Mouse (Mus musculus) liver, postnatal 0 days (tissue): ENCODE results near the gene Fbxo10. TPM values are rescaled to one million over a fixed set of nuclear protein-coding genes. Genes with fewer than 3 reads are reported as not detected.
A peak's percentile ranks its signal among the peaks of the same experiment; 100 is the strongest.

Experiments used
- ATAC-seq: fragments of 200-750 bp; cut with Nextera tagmentation; 2 replicates; pipeline ENCODE4 v1.8.0; 2017; ENCODE audit warnings: mild to moderate bottlenecking, moderate library complexity
- DNase-seq: peaks from one replicate; pipeline ENCODE4 v3.0.0-alpha.2; 2016
- H3K27ac ChIP-seq: fragments of 300-500 bp; sonication (generic); 2 replicates; pipeline ENCODE4 v1.5.1; 2014; ENCODE audit warnings: antibody characterized with exemption, moderate library complexity, mild to moderate bottlenecking, low read depth
- H3K27me3 ChIP-seq: fragments of 300-500 bp; sonication (generic); 2 replicates; pipeline ENCODE4 v1.6.1; 2014; ENCODE audit warnings: low read length, control low read depth, mixed read lengths; ENCODE audit not compliant: insufficient read depth
- H3K36me3 ChIP-seq: fragments of 300-500 bp; sonication (generic); replicated peaks from 2 replicates; pipeline ENCODE4 v1.6.1; 2014; ENCODE audit warnings: mild to moderate bottlenecking, control low read depth, low read length, moderate library complexity, mixed read lengths; ENCODE audit not compliant: insufficient read depth
- H3K4me1 ChIP-seq: fragments of 300-500 bp; sonication (generic); 2 replicates; pipeline ENCODE4 v1.6.1; 2014; ENCODE audit warnings: antibody characterized with exemption, mild to moderate bottlenecking, control low read depth; ENCODE audit not compliant: insufficient read depth
- H3K4me2 ChIP-seq: fragments of 300-500 bp; sonication (generic); 2 replicates; pipeline ENCODE4 v1.6.1; 2014; ENCODE audit warnings: low read depth, mild to moderate bottlenecking, low read length, moderate library complexity, mixed read lengths
- H3K4me3 ChIP-seq: fragments of 300-500 bp; sonication (generic); 2 replicates; pipeline ENCODE4 v1.5.1; 2014; ENCODE audit warnings: low read depth, low read length
- H3K9ac ChIP-seq: fragments of 300-500 bp; sonication (generic); replicated peaks from 2 replicates; pipeline ENCODE4 v1.6.1; 2014; ENCODE audit warnings: mild to moderate bottlenecking, moderate library complexity
- H3K9me3 ChIP-seq: fragments of 300-500 bp; sonication (generic); 2 replicates; pipeline ENCODE4 v1.6.1; 2016; ENCODE audit warnings: mild to moderate bottlenecking, control low read depth, low read length, mixed read lengths
- CTCF ChIP-seq: sonication (generic); IDR thresholded peaks from 2 replicates; pipeline ENCODE4 v1.5.1; 2016; ENCODE audit warnings: antibody characterized with exemption, low read depth
- EP300 ChIP-seq: IDR thresholded peaks from 2 replicates; pipeline ENCODE4 v1.6.1; 2016; ENCODE audit warnings: antibody characterized with exemption, low read depth, mild to moderate bottlenecking
- WGBS: fragments of 180-500 bp; shearing (Covaris S2); extraction: QIAGEN DNeasy Blood & Tissue Kit; methylation state at CpG from one replicate; pipeline ENCODE4 v1.1.7; 2014; ENCODE audit not compliant: insufficient replicate concordance; 5-methylcytosine and 5-hydroxymethylcytosine counted together
- polyA plus RNA-seq: library from polyadenylated mRNA; unstranded; fragments of >200 nt; fragmentation: Nextera tagmentation; extraction: Ambion mirVana; gene quantifications from 2 replicates; pipeline ENCODE4 v1.2.1, GENCODE M21; 2015

Gene Fbxo10
- polyA plus RNA-seq, 1 experiment from 2014 or later: 2.0 TPM

GRCm38 (mm10) chr4:45012105-45012975, 72.1 kb downstream of the Fbxo10 start, which contains the start of gene Zbtb5:
Gene Zbtb5, minus strand, starts transcription at chr4:45012412.
- peak within 1 kb of the TSS; percentile 95 for H3K4me2 ChIP-seq
- WGBS: 2% methylated on average over 51 of the region's 63 CpGs
- H3K27me3 ChIP-seq: no peaks in the 10 kb centered on the region
- H3K9me3 ChIP-seq: no peaks in the 10 kb centered on the region
- H3K4me1 ChIP-seq: peaks cover 22% of the 10 kb centered on the region
- no peaks in the 10 kb centered on the region for H3K36me3 ChIP-seq
- ATAC-seq (peak; percentile 95), DNase-seq (peak; percentile 99)
- peak within 1 kb of the TSS; percentile 84 for H3K4me3 ChIP-seq
- TF ChIP-seq CTCF: no peak
- TF ChIP-seq EP300: no peak; the same call in 1 of the 2 replicates
- peak within 1 kb of the TSS; percentile 100 for H3K27ac ChIP-seq
- H3K9ac ChIP-seq: peak within 1 kb of the TSS; percentile 87

GRCm38 (mm10) chr4:45011581-45012104, 72.8 kb downstream of the Fbxo10 start:
- Histone ChIP-seq H3K9ac (peak overlapping the region; percentile 87), H3K27me3 (no peaks in the 10 kb centered on the region), H3K36me3 (no peaks in the 10 kb centered on the region), H3K4me1 (peaks cover 22% of the 10 kb centered on the region), H3K4me2 (peak overlapping the region; percentile 95), H3K27ac (peak overlapping the region; percentile 96), H3K9me3 (no peaks in the 10 kb centered on the region), H3K4me3 (peak overlapping the region; percentile 72)
- DNase-seq (peak; percentile 80), ATAC-seq (peak; percentile 1)
- no peak for TF ChIP-seq CTCF
- 1% methylated on average over 31 of the region's 31 CpGs for WGBS

GRCm38 (mm10) chr4:45010806-45011415, 73.5 kb downstream of the Fbxo10 start:
- Histone ChIP-seq H3K4me1 (peaks cover 22% of the 10 kb centered on the region), H3K27ac (peak overlapping the region; percentile 96), H3K36me3 (no peaks in the 10 kb centered on the region), H3K4me3 (peak overlapping the region; percentile 72), H3K27me3 (no peaks in the 10 kb centered on the region), H3K4me2 (peak overlapping the region; percentile 95), H3K9ac (peak overlapping the region; percentile 87), H3K9me3 (no peaks in the 10 kb centered on the region)
- no peak for TF ChIP-seq EP300
- no peak for TF ChIP-seq CTCF
- ATAC-seq (no peak), DNase-seq (peak; percentile 59)
- 10% methylated on average over 11 of the region's 11 CpGs for WGBS

GRCm38 (mm10) chr4:45005452-45005851, 79.0 kb downstream of the Fbxo10 start:
- ATAC-seq: peak; percentile 72; the same call in 1 of the 2 replicates
- no peak for TF ChIP-seq EP300
- Histone ChIP-seq H3K9ac (no peak overlapping the region), H3K4me1 (peaks cover 9% of the 10 kb centered on the region), H3K27ac (0 out of 2 replicates have a peak overlapping the region, but pooled peaks have one; percentile 26), H3K36me3 (no peaks in the 10 kb centered on the region), H3K4me3 (no peak overlapping the region), H3K9me3 (no peaks in the 10 kb centered on the region), H3K27me3 (no peaks in the 10 kb centered on the region), H3K4me2 (no peak overlapping the region)
- no peak for DNase-seq
- 52% methylated on average over 3 of the region's 3 CpGs for WGBS

- peaks cover 2% of the 10 kb centered on the region for H3K36me3 ChIP-seq
- no peaks in the 10 kb centered on the region for H3K27me3 ChIP-seq
- H3K4me2 ChIP-seq: no peak overlapping the region
- DNase-seq: no peak
- H3K4me1 ChIP-seq: peaks cover 11% of the 10 kb centered on the region
- no peak overlapping the region for H3K27ac ChIP-seq
- WGBS: 74% methylated on average over 6 of the region's 6 CpGs
- no peak for TF ChIP-seq EP300
- TF ChIP-seq CTCF: no peak
- no peak for ATAC-seq
- no peak overlapping the region for H3K4me3 ChIP-seq
- no peaks in the 10 kb centered on the region for H3K9me3 ChIP-seq
- no peak overlapping the region for H3K9ac ChIP-seq
Measured at GRCm38 (mm10) chr4:45000001-45000400, 84.4 kb downstream of the Fbxo10 start.

GRCm38 (mm10) chr4:44998071-44998470, 86.3 kb downstream of the Fbxo10 start:
- ATAC-seq: no peak
- no peaks in the 10 kb centered on the region for H3K9me3 ChIP-seq
- H3K4me2 ChIP-seq: no peak overlapping the region
- WGBS: 70% methylated on average over 3 of the region's 3 CpGs
- TF ChIP-seq CTCF (no peak), EP300 (no peak)
- DNase-seq: no peak
- H3K4me3 ChIP-seq: no peak overlapping the region
- H3K27me3 ChIP-seq: no peaks in the 10 kb centered on the region
- H3K27ac ChIP-seq: no peak overlapping the region
- peaks cover 19% of the 10 kb centered on the region for H3K4me1 ChIP-seq
- peaks cover 12% of the 10 kb centered on the region for H3K36me3 ChIP-seq
- no peak overlapping the region for H3K9ac ChIP-seq
